Mouse (Mus musculus): Measurements from ENCODE around the gene Denr.

DNA sequence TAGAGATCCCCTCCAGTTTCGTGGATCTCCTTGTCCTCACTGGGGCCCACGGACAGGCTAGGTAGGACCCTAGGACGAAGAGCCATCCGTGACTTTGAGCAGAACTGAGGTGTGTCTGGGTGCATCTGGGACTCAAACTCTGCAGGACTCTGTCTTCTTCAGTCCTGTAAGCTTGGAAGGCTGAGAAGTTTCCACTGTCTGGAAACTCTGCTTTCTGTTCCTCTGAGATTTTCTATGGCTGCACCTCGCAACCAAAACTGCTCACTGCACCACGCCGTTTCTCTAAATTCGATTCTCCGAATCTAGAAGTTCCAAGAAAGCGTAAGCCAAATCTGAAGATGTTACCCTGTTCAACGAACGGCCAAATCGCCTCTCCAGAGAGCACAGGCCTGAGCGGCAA lies 43.0 kb upstream of the Denr start:
- no peak for TF ChIP-seq POLR2A (IDR thresholded peaks at IDR 0.05; ENCODE audit: control insufficient read depth, extremely low read depth, insufficient read depth, low read length, poor library complexity)
- TF ChIP-seq CTCF (IDR thresholded peaks at IDR 0.05; ENCODE audit: borderline replicate concordance, control insufficient read depth, extremely low read depth, insufficient read depth, low read length, poor library complexity), result no peak

Data from thymus, adult 2 months (tissue).